Mouse (Mus musculus): ENCODE results near the gene 2810021J22Rik.

- TF ChIP-seq CTCF (IDR thresholded peaks at IDR 0.05) = no peak
- no peak for TF ChIP-seq EP300 (IDR thresholded peaks at IDR 0.05)
These were observed 51.7 kb downstream of the 2810021J22Rik start for GRCm38 (mm10) chr11:58918759-58919158.
